Mouse (Mus musculus): ENCODE data around the gene Atp5g3.

GRCm38 (mm10) chr2:73953612-73954011, 42.5 kb upstream of the Atp5g3 start:
- TF ChIP-seq POLR2A (IDR thresholded peaks at IDR 0.05; ENCODE audit: control insufficient read depth, extremely low read depth, insufficient read depth, low read length, poor library complexity) = no peak
- no peak for TF ChIP-seq CTCF (IDR thresholded peaks at IDR 0.05; ENCODE audit: borderline replicate concordance, control insufficient read depth, extremely low read depth, insufficient read depth, low read length, poor library complexity)
